Mouse (Mus musculus) midbrain, embryonic 12.5 days (tissue): ENCODE data around the gene Phyhd1. TPM values are rescaled to one million over a fixed set of nuclear protein-coding genes. Genes with fewer than 3 reads are reported as not detected.

Experiments used
- ATAC-seq: fragments of 200-750 bp; cut with Nextera tagmentation; 2 replicates; pipeline ENCODE4 v1.8.0; 2017; ENCODE audit warnings: low read depth, moderate TSS enrichment, moderate library complexity; ENCODE audit not compliant: low FRiP score
- H3K27ac ChIP-seq: fragments of 300-500 bp; sonication (generic); replicated peaks from 2 replicates; pipeline ENCODE4 v1.5.1; 2016; ENCODE audit warnings: mild to moderate bottlenecking
- H3K27me3 ChIP-seq: fragments of 300-500 bp; sonication (generic); 2 replicates; pipeline ENCODE4 v1.6.1; 2016; ENCODE audit warnings: mild to moderate bottlenecking
- H3K36me3 ChIP-seq: fragments of 300-500 bp; sonication (generic); 2 replicates; pipeline ENCODE4 v1.6.1; 2016
- H3K4me1 ChIP-seq: fragments of 300-500 bp; sonication (generic); 2 replicates; pipeline ENCODE4 v1.6.1; 2016
- H3K4me2 ChIP-seq: fragments of 300-500 bp; sonication (generic); replicated peaks from 2 replicates; pipeline ENCODE4 v1.6.1; 2016; ENCODE audit warnings: mild to moderate bottlenecking, moderate library complexity
- H3K4me3 ChIP-seq: fragments of 300-500 bp; sonication (generic); 2 replicates; pipeline ENCODE4 v1.5.1; 2016; ENCODE audit warnings: mild to moderate bottlenecking
- H3K9ac ChIP-seq: fragments of 300-500 bp; sonication (generic); replicated peaks from 2 replicates; pipeline ENCODE4 v1.6.1; 2016; ENCODE audit warnings: mild to moderate bottlenecking, moderate library complexity
- H3K9me3 ChIP-seq: fragments of 300-500 bp; sonication (generic); 2 replicates; pipeline ENCODE4 v1.6.1; 2016; ENCODE audit warnings: mild to moderate bottlenecking
- WGBS: fragments of 180-500 bp; shearing (Covaris S2); methylation state at CpG from one replicate; pipeline ENCODE4 v1.1.7; 2016; 5-methylcytosine and 5-hydroxymethylcytosine counted together
- polyA plus RNA-seq: library from polyadenylated mRNA; unstranded; fragments of >200 nt; fragmentation: Nextera tagmentation; extraction: Ambion mirVana; gene quantifications from 2 replicates; pipeline ENCODE4 v1.2.1, GENCODE M21; 2016

Gene Phyhd1
- polyA plus RNA-seq, 1 experiment from 2014 or later: 4.4 TPM

GRCm38 (mm10) chr2:30257699-30258460 is 8.1 kb upstream of the Phyhd1 start:
- Histone ChIP-seq H3K27ac (no peak overlapping the region), H3K4me1 (no peaks in the 10 kb centered on the region), H3K4me3 (no peak overlapping the region), H3K36me3 (peaks cover 87% of the 10 kb centered on the region), H3K27me3 (no peaks in the 10 kb centered on the region), H3K9me3 (no peaks in the 10 kb centered on the region), H3K4me2 (no peak overlapping the region), H3K9ac (no peak overlapping the region)
- 88% methylated on average over 7 of the region's 7 CpGs for WGBS
- no peak for ATAC-seq

GRCm38 (mm10) chr2:30258600-30258999 is 7.4 kb upstream of the Phyhd1 start:
- peaks cover 94% of the 10 kb centered on the region for H3K36me3 ChIP-seq
- no peak overlapping the region for H3K27ac ChIP-seq
- no peaks in the 10 kb centered on the region for H3K4me1 ChIP-seq
- no peaks in the 10 kb centered on the region for H3K9me3 ChIP-seq
- no peak for ATAC-seq
- H3K4me2 ChIP-seq: no peak overlapping the region
- H3K9ac ChIP-seq: no peak overlapping the region
- 94% methylated on average over 4 of the region's 4 CpGs for WGBS
- H3K4me3 ChIP-seq: no peak overlapping the region
- no peaks in the 10 kb centered on the region for H3K27me3 ChIP-seq

GRCm38 (mm10) chr2:30259131-30260064 is 6.6 kb upstream of the Phyhd1 start:
- no peaks in the 10 kb centered on the region for H3K4me1 ChIP-seq
- WGBS: 93% methylated on average over 15 of the region's 15 CpGs
- H3K4me2 ChIP-seq: no peak overlapping the region
- H3K36me3 ChIP-seq: peaks cover 94% of the 10 kb centered on the region
- H3K9me3 ChIP-seq: no peaks in the 10 kb centered on the region
- ATAC-seq: no peak
- H3K9ac ChIP-seq: no peak overlapping the region
- no peaks in the 10 kb centered on the region for H3K27me3 ChIP-seq
- H3K27ac ChIP-seq: no peak overlapping the region
- H3K4me3 ChIP-seq: no peak overlapping the region

GRCm38 (mm10) chr2:30261064-30261736 is 4.8 kb upstream of the Phyhd1 start:
- no peak for ATAC-seq
- Histone ChIP-seq H3K27ac (no peak overlapping the region), H3K4me2 (no peak overlapping the region), H3K9me3 (no peaks in the 10 kb centered on the region), H3K9ac (no peak overlapping the region), H3K27me3 (no peaks in the 10 kb centered on the region), H3K36me3 (peaks cover 85% of the 10 kb centered on the region), H3K4me3 (no peak overlapping the region), H3K4me1 (peaks cover 15% of the 10 kb centered on the region)
- 93% methylated on average over 4 of the region's 4 CpGs for WGBS

GRCm38 (mm10) chr2:30261921-30262839 is 3.8 kb upstream of the Phyhd1 start:
- no peaks in the 10 kb centered on the region for H3K27me3 ChIP-seq
- H3K4me1 ChIP-seq: peaks cover 23% of the 10 kb centered on the region
- no peak overlapping the region for H3K9ac ChIP-seq
- 91% methylated on average over 18 of the region's 18 CpGs for WGBS
- no peaks in the 10 kb centered on the region for H3K9me3 ChIP-seq
- no peak overlapping the region for H3K4me2 ChIP-seq
- H3K4me3 ChIP-seq: no peak overlapping the region
- H3K36me3 ChIP-seq: peaks cover 75% of the 10 kb centered on the region
- no peak for ATAC-seq
- no peak overlapping the region for H3K27ac ChIP-seq

GRCm38 (mm10) chr2:30262840-30263441 is 3.1 kb upstream of the Phyhd1 start:
- Histone ChIP-seq H3K4me2 (no peak overlapping the region), H3K27me3 (no peaks in the 10 kb centered on the region), H3K27ac (no peak overlapping the region), H3K9ac (no peak overlapping the region), H3K36me3 (peaks cover 67% of the 10 kb centered on the region), H3K9me3 (no peaks in the 10 kb centered on the region), H3K4me3 (no peak overlapping the region), H3K4me1 (peaks cover 23% of the 10 kb centered on the region)
- ATAC-seq: no peak
- 74% methylated on average over 4 of the region's 4 CpGs for WGBS

GRCm38 (mm10) chr2:30263811-30264210 is 2.2 kb upstream of the Phyhd1 start:
- Histone ChIP-seq H3K27ac (no peak overlapping the region), H3K4me3 (no peak overlapping the region), H3K9me3 (no peaks in the 10 kb centered on the region), H3K4me1 (peaks cover 23% of the 10 kb centered on the region), H3K27me3 (no peaks in the 10 kb centered on the region), H3K9ac (no peak overlapping the region), H3K4me2 (no peak overlapping the region), H3K36me3 (peaks cover 59% of the 10 kb centered on the region)
- 92% methylated on average over 6 of the region's 6 CpGs for WGBS
- ATAC-seq: no peak

- ATAC-seq: no peak
- H3K4me1 ChIP-seq: peaks cover 23% of the 10 kb centered on the region
- no peak overlapping the region for H3K4me3 ChIP-seq
- H3K36me3 ChIP-seq: peaks cover 48% of the 10 kb centered on the region
- H3K9me3 ChIP-seq: no peaks in the 10 kb centered on the region
- peak overlapping the region; percentile 73; the same call in 1 of the 2 replicates for H3K27ac ChIP-seq
- no peak overlapping the region for H3K9ac ChIP-seq
- no peaks in the 10 kb centered on the region for H3K27me3 ChIP-seq
- H3K4me2 ChIP-seq: no peak overlapping the region
- WGBS: 82% methylated on average over 7 of the region's 7 CpGs
Measured at GRCm38 (mm10) chr2:30264671-30265519, 1.1 kb upstream of the Phyhd1 start.

GRCm38 (mm10) chr2:30266392-30266941 is 464 bp downstream of the Phyhd1 start:
- no peak for ATAC-seq
- Histone ChIP-seq H3K27me3 (no peaks in the 10 kb centered on the region), H3K9ac (no peak overlapping the region; the same call in 1 of the 2 replicates), H3K4me3 (no peak overlapping the region), H3K4me2 (no peak overlapping the region), H3K27ac (peak overlapping the region; percentile 73), H3K36me3 (peaks cover 33% of the 10 kb centered on the region), H3K9me3 (no peaks in the 10 kb centered on the region), H3K4me1 (peaks cover 23% of the 10 kb centered on the region)
- WGBS: 13% methylated on average over 4 of the region's 4 CpGs

GRCm38 (mm10) chr2:30267466-30267865 is 1.5 kb downstream of the Phyhd1 start:
- 93% methylated on average over 2 of the region's 2 CpGs for WGBS
- H3K27ac ChIP-seq: no peak overlapping the region
- H3K9ac ChIP-seq: no peak overlapping the region
- no peaks in the 10 kb centered on the region for H3K9me3 ChIP-seq
- H3K27me3 ChIP-seq: no peaks in the 10 kb centered on the region
- no peak overlapping the region for H3K4me2 ChIP-seq
- peaks cover 23% of the 10 kb centered on the region for H3K36me3 ChIP-seq
- H3K4me1 ChIP-seq: peaks cover 23% of the 10 kb centered on the region
- ATAC-seq: no peak
- H3K4me3 ChIP-seq: no peak overlapping the region
